Mouse (Mus musculus) A20 (cell line): ENCODE results near the gene Ctsw.
A peak's percentile ranks its signal among the peaks of the same experiment; 100 is the strongest.

Experiments
- DNase-seq: peaks from one replicate; pipeline ENCODE4 v3.0.0-alpha.2; 2011; ENCODE audit warnings: low read depth, low spot score

Ctsw gene

DNA sequence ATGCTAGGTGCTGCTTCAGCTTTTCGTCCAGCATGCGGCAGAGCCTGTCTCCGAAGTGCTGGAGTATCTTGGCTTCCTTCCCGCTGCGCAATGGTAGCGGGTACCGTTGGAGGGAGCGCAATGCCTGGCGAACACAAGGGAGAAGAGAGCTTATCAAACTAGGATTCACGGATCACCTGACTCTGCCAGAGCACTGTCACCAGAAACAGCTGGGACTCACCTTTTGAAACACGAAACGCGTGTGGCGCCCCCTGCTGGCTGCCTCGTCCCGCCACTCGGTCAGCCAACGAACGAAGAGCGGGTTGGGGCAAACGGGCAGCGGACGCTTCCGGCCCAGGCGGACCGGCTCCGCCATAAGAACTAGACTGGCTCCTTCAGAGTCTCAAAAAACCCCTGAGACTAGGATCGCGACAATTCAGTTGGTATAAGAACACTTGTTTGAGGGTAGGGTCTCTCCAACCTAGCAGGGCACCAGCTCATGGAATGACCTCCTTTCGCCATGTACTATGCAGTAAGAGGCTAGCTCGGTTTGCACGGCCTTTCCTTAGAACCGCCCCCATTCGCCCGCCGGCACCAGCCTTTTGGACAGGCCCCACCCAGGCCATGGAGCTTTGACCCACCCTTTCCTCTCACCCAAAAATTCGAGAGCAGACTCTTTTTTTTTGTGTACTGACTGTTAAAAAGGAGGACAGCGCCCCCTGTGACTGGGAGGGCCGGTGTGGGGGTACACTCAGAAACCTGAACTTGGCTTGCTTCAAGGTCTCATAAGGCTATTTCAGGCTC, 19.7 kb upstream of the Ctsw start, which contains the start of gene Mus81:
Gene Mus81 (minus strand): TSS at position 635 of the 783 bp plus-strand sequence.
- DNase-seq: peak; percentile 97

DNA sequence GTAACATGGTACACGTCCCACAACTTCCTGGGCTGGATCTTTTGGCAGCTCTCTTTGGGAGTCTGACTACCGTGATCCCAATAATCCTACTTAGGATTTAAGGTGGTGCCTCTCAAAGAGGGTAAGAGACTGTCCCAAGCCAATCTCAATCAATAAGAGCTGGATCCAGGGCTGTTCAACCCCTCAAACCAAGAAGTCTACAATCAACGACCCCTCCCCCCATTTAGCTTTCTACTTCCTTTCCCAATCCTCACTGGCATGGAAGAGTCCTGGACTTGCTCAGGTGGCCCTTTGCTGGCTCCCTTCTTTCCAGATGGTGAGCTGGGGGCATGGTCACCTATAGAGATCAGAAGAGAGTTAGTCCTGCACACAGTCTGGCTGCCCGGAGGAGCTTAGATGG, 18.5 kb upstream of the Ctsw start:
- no peak for DNase-seq

DNA sequence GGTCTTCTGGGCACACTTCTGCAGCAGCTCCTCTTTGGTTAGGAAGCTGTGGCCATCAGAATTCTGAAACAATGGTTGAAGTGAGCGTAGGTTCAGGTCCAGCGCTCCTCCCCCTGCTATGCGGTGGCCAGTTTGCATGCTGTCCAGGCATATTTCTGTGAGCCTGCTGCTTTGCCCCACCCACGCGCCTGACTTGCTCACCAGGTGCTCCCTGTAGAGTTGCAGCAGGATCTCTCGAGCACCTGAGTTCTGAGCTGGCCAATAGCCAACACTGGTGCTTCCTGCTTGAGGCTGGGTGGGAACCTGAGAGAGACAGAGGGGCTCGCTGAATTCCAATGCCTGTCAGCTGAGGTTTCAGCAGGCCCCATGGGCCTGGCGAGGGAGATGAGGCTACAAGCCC, 18.0 kb upstream of the Ctsw start:
- no peak for DNase-seq

DNA sequence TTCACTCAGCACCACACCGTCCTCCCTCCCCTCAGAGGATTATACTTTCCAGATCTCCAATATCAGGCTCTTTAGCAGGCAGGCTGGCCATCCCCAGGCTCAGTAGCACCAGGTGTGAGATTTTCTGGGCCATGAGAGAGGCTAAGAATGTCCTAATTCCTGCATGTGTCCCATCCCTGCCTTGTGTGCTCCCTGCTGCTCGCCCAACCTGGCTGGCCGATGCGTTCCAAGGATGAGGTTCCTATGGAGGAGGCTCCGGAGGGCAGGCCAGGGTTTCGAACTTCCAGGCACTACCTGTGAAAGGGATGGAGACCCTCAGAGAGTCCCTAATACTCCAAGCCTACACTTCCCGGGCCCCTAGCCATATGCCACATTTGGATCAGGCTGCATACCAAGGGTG, 17.5 kb upstream of the Ctsw start:
- DNase-seq: no peak

DNA sequence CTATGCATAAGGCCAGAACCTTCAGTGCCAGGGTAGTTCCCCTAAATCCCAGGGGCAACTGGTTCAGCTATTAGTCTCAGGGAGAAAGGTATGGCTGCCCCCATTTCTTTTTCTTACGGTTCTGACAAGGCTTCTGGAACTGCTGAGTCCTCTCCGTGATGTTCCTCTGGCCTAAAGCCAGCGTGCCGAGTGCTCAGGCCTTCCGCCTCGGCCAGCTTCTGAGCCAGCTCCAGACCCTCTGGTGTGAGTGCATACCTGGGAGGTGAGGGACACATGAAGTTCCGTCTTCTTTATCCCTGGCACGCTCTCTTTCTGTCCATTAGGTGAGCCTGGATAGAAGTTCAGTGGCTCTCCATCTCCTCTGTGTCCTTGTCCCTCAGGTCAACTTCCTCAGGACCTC, 17.1 kb upstream of the Ctsw start:
- DNase-seq: no peak

DNA sequence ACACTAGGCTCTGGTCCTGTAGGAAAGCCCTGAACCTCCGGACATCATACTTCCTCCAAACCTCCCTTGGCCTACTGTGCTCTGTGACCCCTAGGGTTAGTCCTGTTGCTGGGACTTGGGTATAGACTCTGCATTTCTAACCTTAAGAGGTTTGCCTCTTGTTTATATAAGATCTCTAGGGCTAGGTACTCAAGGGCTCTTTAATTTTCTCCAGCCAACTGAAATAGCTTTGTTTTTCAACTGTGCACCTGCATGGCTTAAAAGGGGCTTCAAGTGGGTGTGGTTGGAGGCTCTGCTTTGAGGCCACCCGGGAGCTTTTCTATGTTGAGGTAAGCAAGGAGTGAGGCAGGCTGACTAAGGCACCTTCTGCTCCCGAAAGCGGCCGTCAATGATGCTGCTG, 16.2 kb upstream of the Ctsw start:
- no peak for DNase-seq

DNA sequence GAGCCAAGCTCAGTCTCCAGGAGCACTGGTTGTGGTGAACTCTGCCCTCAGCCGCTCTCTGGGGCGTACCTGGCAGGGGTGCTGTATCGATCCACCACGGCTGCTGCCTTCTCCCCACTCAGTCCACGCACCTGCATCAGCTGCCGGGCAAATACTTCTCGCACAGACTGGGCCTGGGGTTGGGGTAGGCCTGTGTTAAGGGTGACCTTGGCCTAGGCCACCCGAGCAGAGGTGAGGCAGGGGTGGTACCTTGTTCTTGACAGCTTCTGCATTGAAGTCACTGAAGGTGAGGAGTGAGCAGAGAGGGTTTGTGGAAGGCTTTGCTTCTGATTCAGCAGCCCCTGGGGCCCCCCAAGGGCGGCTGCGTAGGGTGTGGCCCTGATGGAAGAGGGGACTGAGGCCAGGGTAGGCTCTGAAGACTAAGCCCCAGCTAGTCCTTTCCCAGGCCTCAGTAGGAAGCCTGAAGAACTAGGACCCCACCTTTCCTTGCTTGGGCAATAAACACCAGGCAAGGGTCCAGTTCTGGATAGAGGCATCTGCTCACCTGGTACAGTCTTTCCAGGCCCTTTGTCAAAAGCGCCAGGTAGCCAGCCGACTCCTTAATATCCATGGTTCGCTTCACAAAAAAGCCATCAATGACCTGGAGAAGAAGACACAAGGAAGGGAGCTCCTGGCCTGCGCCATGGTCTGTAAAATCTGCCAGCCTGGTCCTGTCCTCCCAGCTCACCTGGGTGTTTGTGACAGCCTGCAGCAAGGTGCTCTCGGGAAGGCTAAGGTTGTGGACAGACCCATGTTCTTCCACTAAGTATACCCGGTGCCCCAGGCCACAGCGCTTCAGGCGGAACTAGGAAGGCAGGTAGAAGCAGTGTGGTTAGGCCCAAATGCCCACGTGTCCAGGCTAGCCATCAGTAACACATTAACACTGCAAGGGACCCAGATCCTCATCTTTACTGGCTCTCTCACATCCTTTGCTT, 15.4 kb upstream of the Ctsw start:
- no peak for DNase-seq

DNA sequence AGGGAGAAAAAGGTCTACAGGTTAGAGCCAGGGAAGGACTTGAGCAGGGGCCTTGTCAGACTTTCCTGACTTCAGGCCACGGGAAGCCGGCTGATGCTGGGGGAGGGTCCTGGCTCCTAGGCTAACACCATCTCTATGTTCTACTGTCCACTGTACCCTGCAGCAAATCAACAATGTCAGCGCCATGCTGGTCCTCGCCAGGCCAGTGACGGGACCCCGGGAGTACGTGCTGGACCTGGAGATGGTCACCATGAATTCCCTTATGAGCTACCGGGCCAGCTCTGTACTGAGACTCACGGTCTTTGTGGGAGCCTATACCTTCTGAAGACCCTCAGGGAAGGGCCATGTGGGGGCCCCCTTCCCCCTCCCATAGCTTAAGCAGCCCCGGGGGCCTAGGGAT, 13.1 kb upstream of the Ctsw start:
- no peak for DNase-seq

DNA sequence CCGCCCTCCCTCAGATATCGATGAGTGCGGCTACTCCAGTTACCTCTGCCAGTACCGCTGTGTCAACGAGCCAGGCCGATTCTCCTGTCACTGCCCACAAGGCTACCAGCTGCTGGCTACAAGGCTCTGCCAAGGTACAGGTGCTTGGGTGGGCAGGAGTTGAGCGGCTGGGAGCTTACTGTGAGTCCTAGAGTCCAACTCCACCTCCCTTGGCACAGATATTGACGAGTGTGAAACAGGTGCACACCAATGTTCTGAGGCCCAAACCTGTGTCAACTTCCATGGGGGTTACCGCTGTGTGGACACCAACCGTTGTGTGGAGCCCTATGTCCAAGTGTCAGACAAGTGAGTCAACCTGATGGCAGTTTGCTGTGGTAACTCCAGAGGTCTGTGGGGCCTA, 11.7 kb upstream of the Ctsw start:
- DNase-seq: no peak

DNA sequence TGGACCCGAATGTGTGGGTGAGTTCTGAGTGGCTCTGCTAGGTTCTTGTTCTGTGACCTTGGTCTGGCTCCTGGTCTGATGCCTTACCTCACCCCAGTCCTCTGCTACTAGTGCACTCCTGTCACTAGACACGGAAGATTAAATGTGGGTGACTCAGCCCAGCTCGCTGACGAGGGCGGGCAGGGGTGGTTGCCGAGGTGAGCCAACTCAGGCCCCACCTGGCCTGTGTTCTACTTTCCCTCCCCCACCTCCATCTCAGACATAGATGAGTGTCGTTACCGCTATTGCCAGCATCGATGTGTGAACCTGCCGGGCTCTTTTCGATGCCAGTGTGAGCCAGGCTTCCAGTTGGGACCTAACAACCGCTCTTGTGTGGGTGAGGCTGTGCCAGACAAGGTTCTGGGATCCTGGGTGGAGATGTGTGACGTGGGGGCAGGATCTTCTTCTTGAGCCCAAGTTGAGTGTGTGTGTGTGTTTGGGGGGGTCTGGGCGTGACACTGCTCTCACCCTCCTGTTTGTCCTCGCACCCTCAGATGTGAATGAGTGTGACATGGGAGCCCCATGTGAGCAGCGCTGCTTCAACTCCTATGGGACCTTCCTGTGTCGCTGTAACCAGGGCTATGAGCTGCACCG, 9.5 kb upstream of the Ctsw start:
- DNase-seq: no peak

DNA sequence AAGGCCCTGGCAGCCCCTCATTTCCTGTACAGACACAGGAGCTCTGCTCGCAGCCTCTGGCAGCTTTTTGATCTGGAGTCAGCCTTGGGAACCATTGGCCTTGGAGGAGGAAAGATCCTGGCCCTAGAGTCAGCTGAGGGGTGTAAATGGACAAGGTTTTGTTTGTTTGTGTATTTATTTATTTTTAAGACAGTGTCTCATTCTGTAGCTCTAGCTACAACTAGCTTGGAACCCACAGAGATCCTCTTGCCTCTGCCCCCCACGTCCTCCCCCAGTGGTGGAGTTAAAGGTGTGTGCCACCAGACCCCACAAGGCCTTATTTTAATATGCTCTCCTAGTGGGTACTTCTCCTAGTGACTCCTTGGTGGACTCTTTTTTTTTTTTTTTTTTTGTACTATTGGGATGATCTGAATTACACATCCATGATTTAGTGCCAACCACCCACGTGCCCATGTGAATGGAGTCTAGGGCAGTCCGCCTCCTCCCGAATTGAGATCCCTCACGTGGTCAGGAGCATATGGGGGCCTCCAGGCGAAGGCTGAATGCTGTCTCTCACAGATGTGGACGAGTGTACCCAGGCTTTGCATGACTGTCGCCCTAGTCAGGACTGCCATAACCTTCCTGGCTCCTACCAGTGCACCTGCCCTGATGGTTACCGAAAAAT, 8.8 kb upstream of the Ctsw start:
- DNase-seq: no peak

DNA sequence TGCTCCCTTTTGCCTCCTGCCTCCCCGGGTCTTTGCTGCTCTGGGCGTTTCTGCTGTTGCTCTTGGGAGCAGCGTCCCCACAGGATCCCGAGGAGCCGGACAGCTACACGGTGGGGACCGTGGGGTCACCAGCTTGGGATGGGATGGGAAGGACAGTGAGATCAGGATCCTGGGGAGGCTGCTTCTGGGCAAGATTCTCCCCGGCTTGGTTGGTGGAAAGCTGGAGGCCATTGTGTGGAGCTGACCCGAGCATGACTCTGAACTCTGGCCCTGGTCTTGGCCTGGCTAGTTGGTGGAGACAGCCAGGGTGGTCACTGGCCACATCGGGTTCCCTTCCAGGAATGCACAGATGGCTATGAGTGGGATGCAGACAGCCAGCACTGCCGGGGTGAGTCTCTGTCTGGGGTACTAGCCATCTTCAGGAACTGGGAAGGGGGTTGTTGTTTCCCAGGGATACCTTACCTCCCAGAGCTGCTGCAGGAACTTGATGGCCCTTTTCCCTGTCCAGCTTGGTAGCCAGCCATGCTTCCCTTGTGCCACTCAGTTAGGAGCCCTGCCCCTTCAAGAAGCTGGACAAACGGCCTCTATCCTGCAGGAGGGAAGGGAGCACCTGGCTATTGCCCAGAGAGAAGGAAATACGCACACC, 6.9 kb upstream of the Ctsw start:
- no peak for DNase-seq

DNA sequence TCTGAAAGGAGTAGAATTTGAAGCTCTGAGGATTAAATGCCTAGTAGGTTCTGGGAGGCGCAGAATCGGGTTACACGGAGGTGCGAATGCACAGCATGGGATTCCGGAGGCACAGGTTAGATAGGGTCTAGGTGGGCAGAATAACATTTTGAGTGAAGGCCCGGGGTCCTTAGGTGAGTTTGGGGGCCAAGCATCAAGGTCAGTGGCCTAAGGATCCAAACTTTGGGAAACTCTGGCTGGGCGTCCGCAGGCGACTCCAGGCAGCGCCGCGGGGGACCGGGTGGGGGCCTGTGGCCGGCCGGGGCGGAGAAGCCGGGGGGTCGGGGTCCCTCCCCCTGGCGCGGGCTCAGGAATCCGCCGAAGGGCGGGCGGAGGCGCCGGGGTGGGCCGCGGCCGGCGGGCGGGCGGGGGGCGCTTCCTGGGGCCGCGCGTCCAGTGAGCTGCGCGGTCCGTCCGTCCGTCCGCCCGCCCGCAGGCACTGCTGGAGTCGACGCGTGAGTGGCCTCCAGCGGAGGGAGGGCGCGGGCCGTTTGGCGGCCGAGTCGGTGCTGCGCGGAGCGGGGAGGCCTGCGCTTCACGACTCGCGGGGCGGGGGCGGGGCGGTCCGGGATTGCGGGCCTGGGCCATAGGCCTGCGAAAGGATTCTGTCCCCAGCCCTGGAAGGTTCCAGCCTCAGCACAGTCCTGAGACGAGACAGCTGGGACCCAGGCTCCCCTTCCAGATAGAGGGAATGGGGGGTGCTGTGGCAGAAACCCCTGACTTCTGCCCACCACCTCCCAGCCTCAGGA, 6.2 kb upstream of the Ctsw start:
- DNase-seq: no peak

DNA sequence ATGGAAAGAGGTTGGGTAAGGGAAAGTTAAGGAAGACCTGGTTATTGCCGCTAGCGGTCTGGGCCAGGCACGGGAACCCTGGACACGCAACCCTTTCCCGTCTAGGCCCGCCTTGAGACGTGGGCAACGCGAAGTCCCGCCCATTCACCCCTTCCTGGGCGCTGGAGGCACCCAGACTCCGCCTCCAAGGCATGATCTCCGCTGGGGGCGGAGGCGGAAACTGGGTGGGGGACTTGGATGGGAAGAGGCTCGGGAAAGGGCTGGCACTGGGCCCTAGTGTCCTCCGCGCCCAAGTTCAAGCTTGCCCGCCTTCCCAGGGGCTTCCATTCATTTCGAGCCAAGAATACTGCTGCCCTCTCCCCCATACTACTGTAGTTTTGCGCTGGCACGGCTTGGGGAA, 5.4 kb upstream of the Ctsw start, which contains the start of gene Efemp2:
Gene Efemp2 (plus strand): TSS at position 235 of the 400 bp plus-strand sequence.
- DNase-seq: no peak

DNA sequence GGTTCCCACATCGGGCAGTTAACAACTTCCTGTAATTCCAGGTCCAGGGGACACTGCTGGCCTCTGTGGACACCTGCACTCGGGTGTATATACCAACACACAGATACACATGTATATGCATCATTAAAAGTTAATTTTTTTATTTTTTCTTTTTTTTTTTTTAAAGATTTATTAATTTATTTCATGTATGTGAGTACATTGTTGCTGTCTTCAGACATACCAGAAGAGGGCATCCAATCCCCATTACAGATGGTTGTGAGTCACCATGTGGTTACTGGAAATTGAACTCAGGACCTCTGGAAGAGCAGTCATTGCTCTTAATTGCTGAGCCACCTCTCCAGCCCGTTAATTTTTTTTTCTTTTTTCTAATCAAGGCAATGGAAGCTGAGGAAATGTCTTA, 4.5 kb upstream of the Ctsw start:
- DNase-seq: peak; percentile 36

DNA sequence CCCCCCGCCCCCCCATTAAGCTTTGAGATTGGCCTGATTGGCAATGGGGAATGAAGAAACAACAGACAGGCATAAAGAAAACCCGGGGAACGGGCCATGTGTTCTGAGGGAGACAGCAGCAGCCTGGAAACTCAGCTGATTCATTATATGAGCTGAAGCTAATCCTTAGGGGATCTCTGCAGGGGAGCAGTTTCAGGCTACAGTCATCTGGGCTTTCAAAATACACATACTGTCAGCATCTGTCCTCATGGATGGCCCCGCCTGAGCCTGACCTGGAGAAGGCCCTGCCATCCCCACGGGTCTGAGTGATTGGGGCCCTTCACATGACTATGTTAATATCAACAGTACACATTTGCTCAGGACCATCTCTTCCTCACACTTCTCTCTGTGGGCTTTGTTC, 3.5 kb upstream of the Ctsw start:
- DNase-seq: no peak

DNA sequence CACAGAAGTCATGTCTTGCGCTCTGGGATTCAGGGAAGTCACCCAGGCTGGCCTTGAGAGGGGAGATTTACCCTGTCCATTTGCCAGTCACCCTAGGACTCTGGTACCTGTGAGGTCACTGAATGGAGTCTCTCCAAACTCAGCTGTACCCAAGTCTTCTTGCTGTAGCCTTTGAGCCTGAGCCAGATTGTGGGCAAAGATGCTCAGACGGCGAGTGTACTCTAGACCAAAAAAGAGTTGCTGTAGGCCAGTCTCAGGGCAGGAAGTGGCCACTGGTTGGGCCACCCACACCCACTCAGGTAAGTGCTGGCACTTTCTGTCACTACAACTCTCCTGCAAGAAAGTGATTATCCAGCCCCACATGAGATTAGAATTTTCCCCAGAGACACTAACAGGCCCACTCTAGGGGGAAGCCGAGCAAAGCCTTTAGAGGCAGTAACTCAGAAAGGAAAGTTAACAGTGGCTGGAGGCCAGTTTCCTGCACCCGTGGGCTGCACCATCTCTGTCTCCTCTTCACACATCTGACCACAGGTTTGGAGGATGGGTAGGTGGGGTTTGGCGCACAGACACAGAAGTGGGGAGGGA, 1.3 kb downstream of the Ctsw start:
- no peak for DNase-seq

DNA sequence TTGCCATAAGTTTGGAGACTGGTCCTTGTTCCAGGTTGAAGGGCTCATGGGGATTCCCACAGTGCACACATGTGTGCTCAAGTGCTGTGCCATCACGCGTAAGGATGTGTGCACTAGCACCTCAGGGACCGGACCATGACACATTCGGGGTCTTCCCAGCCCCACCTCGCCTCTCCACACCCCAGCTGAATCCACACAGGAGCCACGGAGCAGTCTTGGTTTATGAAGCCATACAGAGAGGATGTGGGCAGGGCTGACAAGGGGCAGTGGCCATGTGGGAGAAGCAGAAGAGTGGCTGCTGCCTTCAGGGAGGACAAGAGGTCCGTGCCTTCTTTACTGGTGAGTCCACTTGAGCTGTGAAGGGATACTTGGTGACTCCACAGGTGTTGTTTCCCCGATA, 3.3 kb downstream of the Ctsw start:
- DNase-seq: no peak

DNA sequence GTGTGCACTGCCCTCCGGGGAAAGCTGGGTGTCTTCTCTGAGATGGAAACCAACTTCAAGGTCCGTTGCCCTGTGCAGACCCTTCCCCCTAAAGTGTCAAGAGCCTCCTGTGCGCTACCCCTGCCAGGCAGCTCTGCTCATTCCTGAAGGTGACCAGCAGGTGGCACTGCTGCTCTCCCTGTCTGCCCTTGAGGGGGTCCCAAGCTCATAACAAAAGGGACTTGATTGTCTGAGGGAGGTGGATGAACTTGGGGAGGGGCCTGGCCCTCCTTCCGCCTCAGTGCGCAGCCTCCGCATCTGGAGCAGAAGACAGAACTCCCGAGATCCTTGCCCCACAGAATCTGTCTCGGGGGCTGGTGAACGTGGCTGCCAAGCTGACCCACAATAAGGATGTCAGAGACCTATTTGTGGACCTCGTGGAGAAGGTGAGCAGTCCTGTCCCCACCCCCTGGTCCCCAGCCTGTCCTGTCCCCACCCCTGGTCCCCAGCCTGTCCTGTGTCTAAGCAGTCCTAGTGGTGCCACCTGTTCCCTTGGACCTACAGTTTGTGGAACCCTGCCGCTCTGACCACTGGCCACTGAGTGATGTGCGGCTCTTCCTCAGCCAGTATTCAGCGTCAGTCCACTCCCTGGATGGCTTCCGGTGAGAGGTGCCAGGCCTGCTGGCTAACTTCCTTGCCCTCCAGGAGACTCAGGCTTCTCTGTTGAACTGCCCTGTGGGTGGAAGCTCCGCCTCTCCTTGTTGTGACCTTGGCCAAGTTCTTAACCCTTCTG, 4.3 kb downstream of the Ctsw start:
- DNase-seq: peak; percentile 58
